19 mouse cellular contexts compared by ENCODE assay signal in genomic region chr2:84264485-84264884, GRCm38 (mm10).
DNase-seq lines count a peak whose midpoint lies in the region; ATAC-seq and TF ChIP-seq lines count a peak whose summit lies in the region.
"Had no signal": no experiment of that assay in that cellular context is flagged by ENCODE, and none has a peak within 500 bp of the region (broad histone marks: within the 10 kb centered on the region; RNA-seq: fewer than 3 reads in every experiment).

No protein-coding gene starts in this region.

- no peaks in the 10 kb centered on the region for H3K36me3 ChIP-seq in kidney, embryonic 15.5 days
- H3K36me3 ChIP-seq in kidney, postnatal 0 days (ENCODE audit: insufficient read depth, low read length), result no peaks in the 10 kb centered on the region
- H3K36me3 ChIP-seq: embryonic facial prominence, embryonic 10.5 days; embryonic facial prominence, embryonic 12.5 days; forebrain, embryonic 15.5 days had no signal

- peaks cover 11% of the 10 kb centered on the region for H3K4me1 ChIP-seq in kidney, embryonic 15.5 days
- H3K4me1 ChIP-seq in kidney, postnatal 0 days (replicated peaks; ENCODE audit: insufficient read depth, low read length), result no peaks in the 10 kb centered on the region
- H3K4me1 ChIP-seq: embryonic facial prominence, embryonic 12.5 days; forebrain, embryonic 13.5 days; forebrain, embryonic 15.5 days had no signal

- ATAC-seq in kidney, embryonic 15.5 days (replicated peaks; ENCODE audit: low FRiP score), result peak; percentile 64; the same call in 1 of the 2 replicates
- ATAC-seq in kidney, postnatal 0 days (replicated peaks; ENCODE audit: low FRiP score, low read depth), result peak; percentile 54; the same call in 1 of the 2 replicates
- ATAC-seq: activated CD4-positive, CD25-positive, alpha-beta regulatory T cell, adult 4 months; forebrain, embryonic 13.5 days; forebrain, embryonic 15.5 days; forebrain, postnatal 0 days had no signal

- no peak overlapping the region for H3K4me2 ChIP-seq in kidney, embryonic 15.5 days
- H3K4me2 ChIP-seq in kidney, postnatal 0 days (ENCODE audit: low read length), result no peak overlapping the region
- H3K4me2 ChIP-seq: embryonic facial prominence, embryonic 12.5 days; forebrain, embryonic 13.5 days; forebrain, embryonic 15.5 days had no signal

- no peaks in the 10 kb centered on the region for H3K9me3 ChIP-seq in kidney, embryonic 15.5 days (replicated peaks)
- H3K9me3 ChIP-seq in kidney, postnatal 0 days (replicated peaks; ENCODE audit: low read length), result no peaks in the 10 kb centered on the region
- H3K9me3 ChIP-seq: embryonic facial prominence, embryonic 10.5 days; embryonic facial prominence, embryonic 12.5 days; forebrain, embryonic 13.5 days; forebrain, embryonic 15.5 days had no signal

- TF ChIP-seq CTCF in kidney, postnatal 0 days (IDR thresholded peaks at IDR 0.05; ENCODE audit: low read depth), result no peak

- peak overlapping the region; percentile 23; the same call in 1 of the 2 replicates for H3K27ac ChIP-seq in kidney, embryonic 15.5 days
- no peak overlapping the region for H3K27ac ChIP-seq in kidney, postnatal 0 days
- H3K27ac ChIP-seq: embryonic facial prominence, embryonic 10.5 days; embryonic facial prominence, embryonic 12.5 days; forebrain, embryonic 13.5 days; forebrain, embryonic 15.5 days had no signal

- no peak overlapping the region for H3K9ac ChIP-seq in kidney, embryonic 15.5 days
- no peak overlapping the region for H3K9ac ChIP-seq in kidney, postnatal 0 days (ENCODE audit: low read depth, low read length)
- H3K9ac ChIP-seq: embryonic facial prominence, embryonic 12.5 days; forebrain, embryonic 13.5 days; forebrain, embryonic 15.5 days; forebrain, postnatal 0 days had no signal

- no peaks in the 10 kb centered on the region for H3K27me3 ChIP-seq in kidney, embryonic 15.5 days
- no peaks in the 10 kb centered on the region for H3K27me3 ChIP-seq in kidney, postnatal 0 days (ENCODE audit: insufficient read depth, low read length)
- H3K27me3 ChIP-seq: embryonic facial prominence, embryonic 12.5 days; forebrain, embryonic 13.5 days; forebrain, embryonic 15.5 days had no signal

- DNase-seq in kidney, adult 9 months, result no peak
- DNase-seq in kidney, postnatal 0 days (ENCODE audit: low spot score), result peak; percentile 72
- no peak for DNase-seq in kidney, postnatal 10 days
- DNase-seq in layer of hippocampus, adult 8-10 months (ENCODE audit: low spot score in 2 of 2), result no peak
- DNase-seq: adrenal gland, adult 8-10 months; adrenal gland, postnatal 14 days; adrenal gland, postnatal 36 days; cerebellum, adult 11-12 months; cerebellum, adult 2 months; cerebellum, adult 9-10 months; cerebellum, postnatal 10 days; cerebellum, postnatal 25 days; forebrain, postnatal 0 days had no signal

- 36% methylated on average over 2 of the region's 2 CpGs for WGBS in kidney, embryonic 15.5 days
- 29% methylated on average over 2 of the region's 2 CpGs for WGBS in kidney, postnatal 0 days

- H3K4me3 ChIP-seq in kidney, embryonic 15.5 days (replicated peaks), result no peak overlapping the region
- H3K4me3 ChIP-seq in kidney, postnatal 0 days (replicated peaks; ENCODE audit: low read depth, low read length), result no peak overlapping the region
- H3K4me3 ChIP-seq: embryonic facial prominence, embryonic 10.5 days; embryonic facial prominence, embryonic 12.5 days; forebrain, embryonic 13.5 days; forebrain, embryonic 15.5 days had no signal
